Mouse (Mus musculus): ENCODE data around the gene Manba. TPM values are rescaled to one million over a fixed set of nuclear protein-coding genes. Genes with fewer than 3 reads are reported as not detected.
A peak's percentile ranks its signal among the peaks of the same experiment; 100 is the strongest.

Manba gene
- polyA plus RNA-seq, 1 experiment from 2014 or later, result 10.2 TPM

- no peak for ATAC-seq (ENCODE audit: insufficient read depth)
- no peak for TF ChIP-seq CTCF (IDR thresholded peaks at IDR 0.05; ENCODE audit: low read depth)
- Histone ChIP-seq H3K27ac (ENCODE audit: low read depth) (no peak overlapping the region), H3K36me3 (ENCODE audit: insufficient read depth) (peaks cover 4% of the 10 kb centered on the region), H3K4me2 (no peak overlapping the region), H3K4me1 (ENCODE audit: insufficient read depth) (no peaks in the 10 kb centered on the region), H3K4me3 (ENCODE audit: low read depth, low read length) (no peak overlapping the region), H3K9ac (no peak overlapping the region), H3K9me3 (ENCODE audit: low read depth, low read length) (no peaks in the 10 kb centered on the region), H3K27me3 (ENCODE audit: insufficient read depth, low read length) (no peaks in the 10 kb centered on the region)
- no peak for DNase-seq
- 55% methylated on average over 4 of the region's 4 CpGs for WGBS
Observed at GRCm38 (mm10) chr3:135579179-135579578, 93.8 kb downstream of the Manba start.

GRCm38 (mm10) chr3:135580439-135581275 lies 95.2 kb downstream of the Manba start:
- peak; percentile 31 for DNase-seq
- no peak overlapping the region for H3K9ac ChIP-seq

GRCm38 (mm10) chr3:135581606-135582117 lies 96.3 kb downstream of the Manba start:
- no peak overlapping the region for H3K27ac ChIP-seq (ENCODE audit: low read depth)
- WGBS, result 29% methylated on average over 10 of the region's 10 CpGs
- TF ChIP-seq CTCF (IDR thresholded peaks at IDR 0.05; ENCODE audit: low read depth), result peak; percentile 79
- H3K27me3 ChIP-seq (ENCODE audit: insufficient read depth, low read length), result no peaks in the 10 kb centered on the region
- H3K4me1 ChIP-seq (ENCODE audit: insufficient read depth), result no peaks in the 10 kb centered on the region
- no peak overlapping the region for H3K9ac ChIP-seq
- H3K36me3 ChIP-seq (ENCODE audit: insufficient read depth), result peaks cover 23% of the 10 kb centered on the region
- H3K9me3 ChIP-seq (ENCODE audit: low read depth, low read length), result no peaks in the 10 kb centered on the region
- peak; percentile 62; the same call in 1 of the 2 replicates for ATAC-seq (ENCODE audit: insufficient read depth)
- no peak overlapping the region for H3K4me3 ChIP-seq (ENCODE audit: low read depth, low read length)
- H3K4me2 ChIP-seq, result no peak overlapping the region
- DNase-seq, result peak; percentile 76

More at GRCm38 (mm10) chr3:135580439-135581275, 95.2 kb downstream of the Manba start:
- Histone ChIP-seq H3K4me2 (no peak overlapping the region), H3K4me3 (ENCODE audit: low read depth, low read length) (no peak overlapping the region), H3K4me1 (ENCODE audit: insufficient read depth) (no peaks in the 10 kb centered on the region), H3K27ac (ENCODE audit: low read depth) (no peak overlapping the region), H3K36me3 (ENCODE audit: insufficient read depth) (peaks cover 17% of the 10 kb centered on the region), H3K9me3 (ENCODE audit: low read depth, low read length) (no peaks in the 10 kb centered on the region), H3K27me3 (ENCODE audit: insufficient read depth, low read length) (no peaks in the 10 kb centered on the region)
- WGBS, result 70% methylated on average over 21 of the region's 21 CpGs
- TF ChIP-seq CTCF (IDR thresholded peaks at IDR 0.05; ENCODE audit: low read depth), result no peak
- ATAC-seq (ENCODE audit: insufficient read depth), result no peak

- H3K27me3 ChIP-seq (ENCODE audit: insufficient read depth, low read length), result no peaks in the 10 kb centered on the region
- peaks cover 29% of the 10 kb centered on the region for H3K36me3 ChIP-seq (ENCODE audit: insufficient read depth)
- no peak overlapping the region for H3K9ac ChIP-seq
- no peak overlapping the region for H3K4me2 ChIP-seq
- no peak overlapping the region for H3K4me3 ChIP-seq (ENCODE audit: low read depth, low read length)
- H3K4me1 ChIP-seq (ENCODE audit: insufficient read depth), result no peaks in the 10 kb centered on the region
- H3K27ac ChIP-seq (ENCODE audit: low read depth), result no peak overlapping the region
- TF ChIP-seq CTCF (IDR thresholded peaks at IDR 0.05; ENCODE audit: low read depth), result no peak
- no peaks in the 10 kb centered on the region for H3K9me3 ChIP-seq (ENCODE audit: low read depth, low read length)
- DNase-seq (no peak), ATAC-seq (ENCODE audit: insufficient read depth) (no peak)
- 86% methylated on average over 7 of the region's 7 CpGs for WGBS
Observed at GRCm38 (mm10) chr3:135582246-135582645, 96.8 kb downstream of the Manba start.

GRCm38 (mm10) chr3:135585482-135585881 lies 100.1 kb downstream of the Manba start:
- Histone ChIP-seq H3K4me1 (ENCODE audit: insufficient read depth) (no peaks in the 10 kb centered on the region), H3K4me2 (no peak overlapping the region), H3K27ac (ENCODE audit: low read depth) (no peak overlapping the region), H3K27me3 (ENCODE audit: insufficient read depth, low read length) (no peaks in the 10 kb centered on the region), H3K36me3 (ENCODE audit: insufficient read depth) (peaks cover 59% of the 10 kb centered on the region), H3K9ac (no peak overlapping the region), H3K4me3 (ENCODE audit: low read depth, low read length) (no peak overlapping the region), H3K9me3 (ENCODE audit: low read depth, low read length) (no peaks in the 10 kb centered on the region)
- peak; percentile 64 for ATAC-seq (ENCODE audit: insufficient read depth)
- WGBS, result 54% methylated on average over 6 of the region's 6 CpGs
- no peak for DNase-seq
- TF ChIP-seq CTCF (IDR thresholded peaks at IDR 0.05; ENCODE audit: low read depth), result no peak

GRCm38 (mm10) chr3:135586060-135586459 lies 100.6 kb downstream of the Manba start:
- peaks cover 64% of the 10 kb centered on the region for H3K36me3 ChIP-seq (ENCODE audit: insufficient read depth)
- no peak overlapping the region for H3K4me2 ChIP-seq
- ATAC-seq (ENCODE audit: insufficient read depth) (no peak), DNase-seq (no peak)
- WGBS, result 82% methylated on average over 2 of the region's 2 CpGs
- H3K4me3 ChIP-seq (ENCODE audit: low read depth, low read length), result no peak overlapping the region
- no peaks in the 10 kb centered on the region for H3K9me3 ChIP-seq (ENCODE audit: low read depth, low read length)
- TF ChIP-seq CTCF (IDR thresholded peaks at IDR 0.05; ENCODE audit: low read depth), result no peak
- H3K4me1 ChIP-seq (ENCODE audit: insufficient read depth), result no peaks in the 10 kb centered on the region
- H3K9ac ChIP-seq, result no peak overlapping the region
- no peaks in the 10 kb centered on the region for H3K27me3 ChIP-seq (ENCODE audit: insufficient read depth, low read length)
- H3K27ac ChIP-seq (ENCODE audit: low read depth), result no peak overlapping the region

- DNase-seq, result no peak
- no peaks in the 10 kb centered on the region for H3K9me3 ChIP-seq (ENCODE audit: low read depth, low read length)
- WGBS, result 79% methylated on average over 4 of the region's 4 CpGs
- no peak for TF ChIP-seq CTCF (IDR thresholded peaks at IDR 0.05; ENCODE audit: low read depth)
- no peak for ATAC-seq (ENCODE audit: insufficient read depth)
- no peak overlapping the region for H3K4me3 ChIP-seq (ENCODE audit: low read depth, low read length)
- H3K27ac ChIP-seq (ENCODE audit: low read depth), result no peak overlapping the region
- peaks cover 69% of the 10 kb centered on the region for H3K36me3 ChIP-seq (ENCODE audit: insufficient read depth)
- H3K9ac ChIP-seq, result no peak overlapping the region
- H3K4me1 ChIP-seq (ENCODE audit: insufficient read depth), result no peaks in the 10 kb centered on the region
- H3K4me2 ChIP-seq, result no peak overlapping the region
- no peaks in the 10 kb centered on the region for H3K27me3 ChIP-seq (ENCODE audit: insufficient read depth, low read length)
Observed at GRCm38 (mm10) chr3:135586471-135586880, 101.1 kb downstream of the Manba start.

Measured in lung, embryonic 14.5 days (tissue).